Mouse (Mus musculus): ENCODE measurements at regions not wholly inside any gene's neighbourhood (a gene's known extent, or its start where the extent isn't known, plus 50 kb on each side); places are given as distances from the start of the nearest gene placed in this dataset.

GRCm38 (mm10) chr13:60298575-60298974 is 121.4 kb upstream of the Gas1 start:
- no peak for TF ChIP-seq CTCF (IDR thresholded peaks at IDR 0.05)
- in situ Hi-C loops (cut with MboI; ENCODE audit: low pct_unique_long_range_greater_than_20kb): loop anchor here (10.0 kb wide), 2 partner anchors 156 to 414 kb away; no protein-coding TSS in a partner anchor
- no peak for ATAC-seq
- CTCF ChIA-PET: no interaction called here
- H3K27me3 ChIP-seq: no peaks in the 10 kb centered on the region
- DNase-seq (ENCODE audit: low read depth, low spot score): no peak
- POLR2A ChIA-PET: no interaction called here

- CTCF ChIA-PET: interaction anchor here (1.4 kb wide), 1 partner anchor 9 kb away, joined by 4 read pairs; no protein-coding TSS in a partner anchor
- ATAC-seq (no peak), DNase-seq (ENCODE audit: low read depth, low spot score) (no peak)
- POLR2A ChIA-PET: no interaction called here
- in situ Hi-C loops (cut with MboI; ENCODE audit: low pct_unique_long_range_greater_than_20kb): loop anchor here (10.0 kb wide), 2 partner anchors 156 to 414 kb away; no protein-coding TSS in a partner anchor
- H3K27me3 ChIP-seq: no peaks in the 10 kb centered on the region
- no peak for TF ChIP-seq CTCF (IDR thresholded peaks at IDR 0.05)
Observed at GRCm38 (mm10) chr13:60299076-60299475, 121.9 kb upstream of the Gas1 start.

DNA sequence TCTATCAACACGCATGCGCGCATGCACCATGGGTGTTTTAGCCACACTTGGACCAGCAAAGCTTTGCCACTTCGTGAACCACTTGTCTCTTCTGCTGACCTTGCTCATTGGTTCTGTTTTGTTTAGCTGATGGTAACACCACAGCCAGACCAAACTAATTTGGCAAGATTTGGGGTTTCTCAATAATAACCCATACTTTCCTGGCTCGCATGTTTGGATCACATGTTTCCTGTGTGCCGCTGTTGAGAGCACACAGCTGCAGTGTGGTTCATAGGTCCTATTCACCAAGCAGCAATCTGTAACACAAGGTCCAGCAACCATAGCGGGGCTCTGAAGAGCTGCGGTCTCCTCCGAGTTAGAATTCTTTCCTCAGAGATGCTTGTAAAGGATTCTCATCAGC is 126.4 kb upstream of the Gas1 start:
- no peak for ATAC-seq
- in situ Hi-C loops (cut with MboI; ENCODE audit: low pct_unique_long_range_greater_than_20kb): no loop called here
- DNase-seq (ENCODE audit: low read depth, low spot score): no peak
- TF ChIP-seq CTCF (IDR thresholded peaks at IDR 0.05): no peak
- CTCF ChIA-PET: no interaction called here
- H3K27me3 ChIP-seq: no peaks in the 10 kb centered on the region
- POLR2A ChIA-PET: no interaction called here

DNA sequence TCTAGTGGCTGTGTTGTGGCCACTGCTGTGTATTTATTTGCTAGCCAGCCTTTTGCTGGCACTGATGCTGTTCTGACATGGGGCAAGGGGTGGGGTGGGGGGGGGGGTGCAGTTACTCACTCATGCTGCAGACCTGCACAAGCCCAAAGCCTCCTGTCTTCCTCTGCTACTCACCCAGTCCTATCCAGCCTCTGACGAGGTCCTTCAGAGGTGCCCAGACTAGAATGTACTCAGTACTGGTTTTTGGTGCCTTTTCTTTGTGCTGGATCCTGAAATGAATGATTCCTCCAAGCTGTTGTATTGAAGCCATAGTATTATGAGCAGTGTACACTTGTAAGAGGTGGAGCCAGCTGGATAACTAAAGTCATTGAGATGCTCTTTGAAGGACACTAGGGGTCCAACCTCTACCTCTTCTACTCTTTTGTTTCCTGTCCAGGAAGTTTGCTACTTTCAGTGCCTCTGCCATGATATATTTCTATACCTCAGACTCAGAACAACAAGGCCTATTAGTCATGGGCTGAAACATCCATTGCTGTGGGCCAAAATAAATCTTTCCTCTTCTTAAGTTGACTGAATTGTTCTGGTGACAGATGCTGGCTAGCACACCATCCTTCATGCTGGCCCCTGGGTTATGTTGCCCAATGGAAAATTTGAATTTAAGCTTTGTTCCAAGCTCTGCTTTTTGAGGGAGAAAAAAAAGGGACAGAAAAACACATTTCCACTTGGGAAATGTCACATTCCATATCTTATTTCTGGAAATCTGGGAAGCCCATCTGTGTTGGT is 128.1 kb upstream of the Gas1 start:
- no peaks in the 10 kb centered on the region for H3K27me3 ChIP-seq
- in situ Hi-C loops (cut with MboI; ENCODE audit: low pct_unique_long_range_greater_than_20kb): no loop called here
- ATAC-seq (no peak), DNase-seq (ENCODE audit: low read depth, low spot score) (no peak)
- TF ChIP-seq CTCF (IDR thresholded peaks at IDR 0.05): no peak
- ChIA-PET POLR2A (no interaction called here), CTCF (no interaction called here)

DNA sequence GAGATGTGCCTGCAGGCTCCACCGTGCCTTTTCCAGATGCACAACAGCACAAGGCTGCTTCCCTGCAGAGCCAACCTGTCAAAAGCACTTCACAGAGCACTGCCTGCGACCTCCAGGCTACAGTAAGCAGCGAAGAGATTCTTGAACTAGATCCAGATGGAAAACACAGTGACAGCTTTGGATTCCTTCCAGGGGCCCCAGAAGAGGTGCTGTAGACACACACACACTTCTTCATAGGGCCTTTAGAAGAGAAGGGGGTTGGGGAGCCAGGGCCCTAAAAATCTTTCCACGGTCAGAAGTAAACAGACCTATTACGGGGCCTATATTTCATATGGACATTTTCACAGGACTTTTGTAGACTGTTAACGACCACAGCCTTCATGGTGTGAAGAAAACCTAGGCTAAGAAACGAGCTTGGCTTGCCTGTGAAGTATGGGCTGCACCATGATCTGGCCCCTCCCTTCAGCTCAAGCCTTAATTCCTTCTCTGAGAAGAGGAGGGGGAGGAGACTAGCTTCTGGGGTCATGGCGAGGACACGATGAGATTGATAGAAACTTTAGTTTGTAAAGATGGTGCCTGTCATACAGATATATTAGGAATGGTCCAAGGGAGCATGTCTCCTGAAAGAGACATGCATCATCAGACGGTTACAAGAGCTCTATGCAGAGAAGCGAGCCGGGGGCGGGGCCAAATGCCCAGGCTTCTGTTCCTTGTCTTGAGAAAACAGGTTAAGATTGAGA is 131.1 kb upstream of the Gas1 start:
- ATAC-seq: no peak
- ChIA-PET CTCF (interaction anchor here (1.5 kb wide), 1 partner anchor 11 kb away, joined by 3 read pairs; no protein-coding TSS in a partner anchor), POLR2A (no interaction called here)
- TF ChIP-seq CTCF (IDR thresholded peaks at IDR 0.05): no peak
- no peaks in the 10 kb centered on the region for H3K27me3 ChIP-seq
- in situ Hi-C loops (cut with MboI; ENCODE audit: low pct_unique_long_range_greater_than_20kb): no loop called here
- DNase-seq (ENCODE audit: low read depth, low spot score): no peak

DNA sequence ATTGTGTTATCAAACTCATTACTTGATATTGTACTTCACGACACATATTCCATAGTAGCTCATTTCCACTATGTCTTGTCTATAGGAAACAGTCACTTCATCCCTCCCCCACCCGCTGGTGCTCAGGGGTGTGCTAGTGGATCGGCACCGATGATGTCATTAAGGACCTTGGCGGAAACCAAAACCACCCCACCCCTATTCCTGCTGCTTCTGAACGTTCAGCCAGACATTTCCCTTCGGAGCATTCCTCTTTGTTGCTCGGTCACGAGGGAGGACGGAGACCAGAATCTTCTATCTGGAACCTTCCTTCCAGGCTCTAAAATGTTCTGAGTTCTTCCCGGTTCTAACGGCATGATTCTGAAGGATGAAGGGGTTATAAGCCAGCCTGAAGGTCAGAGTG is 132.3 kb upstream of the Gas1 start:
- POLR2A ChIA-PET: no interaction called here
- TF ChIP-seq CTCF (IDR thresholded peaks at IDR 0.05): no peak
- ATAC-seq (no peak), DNase-seq (ENCODE audit: low read depth, low spot score) (no peak)
- CTCF ChIA-PET: no interaction called here
- in situ Hi-C loops (cut with MboI; ENCODE audit: low pct_unique_long_range_greater_than_20kb): no loop called here
- no peaks in the 10 kb centered on the region for H3K27me3 ChIP-seq

DNA sequence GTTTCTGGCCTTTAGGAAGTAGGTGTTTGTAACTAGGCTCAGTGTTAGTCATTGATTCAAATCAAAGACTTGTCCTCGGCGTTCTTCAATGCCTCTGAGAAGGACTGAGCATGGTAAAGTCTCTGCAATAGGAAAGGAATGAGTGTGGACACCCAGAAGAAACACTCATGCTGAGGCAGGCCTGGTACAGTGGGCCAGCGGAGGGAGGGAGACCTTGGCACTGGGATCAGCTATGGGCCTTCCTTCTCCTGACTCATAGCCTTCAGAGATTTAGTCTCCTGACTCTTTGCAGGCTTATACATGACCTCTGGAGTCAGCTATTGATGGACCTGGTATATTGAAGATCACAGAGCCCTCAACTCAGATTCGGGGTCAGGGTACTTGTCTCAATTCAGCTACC is 132.8 kb upstream of the Gas1 start:
- no peak for ATAC-seq
- ChIA-PET CTCF (no interaction called here), POLR2A (no interaction called here)
- TF ChIP-seq CTCF (IDR thresholded peaks at IDR 0.05): no peak
- in situ Hi-C loops (cut with MboI; ENCODE audit: low pct_unique_long_range_greater_than_20kb): no loop called here
- no peaks in the 10 kb centered on the region for H3K27me3 ChIP-seq
- DNase-seq (ENCODE audit: low read depth, low spot score): no peak

DNA sequence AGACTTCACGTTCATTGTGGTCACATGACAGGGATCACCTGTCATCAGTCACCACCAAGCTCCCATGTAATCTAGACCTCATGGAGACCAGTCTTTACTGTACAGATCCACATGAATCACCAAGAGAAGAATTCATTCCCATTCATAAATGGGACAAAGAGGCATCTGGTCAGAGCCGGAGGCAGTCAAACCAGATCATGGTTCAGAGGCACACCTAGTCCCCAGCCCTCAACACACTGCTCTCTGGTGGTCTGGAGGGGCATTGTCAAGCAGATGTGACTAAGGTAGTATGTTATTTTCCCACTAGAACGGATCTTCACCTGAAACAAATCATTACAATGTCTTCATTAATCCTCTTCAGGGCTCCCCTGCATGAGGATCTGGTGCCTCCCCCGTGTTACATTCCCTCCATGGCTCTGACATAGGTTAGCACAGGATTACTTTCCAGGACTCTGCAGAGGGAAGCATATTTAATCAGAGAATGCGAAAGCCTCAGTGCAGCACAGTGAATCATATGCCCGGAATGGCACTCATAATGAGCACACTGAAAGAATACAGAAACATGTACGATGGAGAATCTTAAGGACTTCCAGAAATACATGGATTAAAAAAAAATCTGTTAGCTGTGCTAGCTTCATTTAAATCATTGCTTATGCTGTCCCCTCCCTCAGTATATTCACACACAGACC is 135.4 kb upstream of the Gas1 start:
- POLR2A ChIA-PET: no interaction called here
- DNase-seq (ENCODE audit: low read depth, low spot score): no peak
- CTCF ChIA-PET: interaction anchor here (1.2 kb wide), 1 partner anchor 13 kb away, joined by 3 read pairs; no protein-coding TSS in a partner anchor
- H3K27me3 ChIP-seq: no peaks in the 10 kb centered on the region
- ATAC-seq: no peak
- TF ChIP-seq CTCF (IDR thresholded peaks at IDR 0.05): peak; percentile 53
- in situ Hi-C loops (cut with MboI; ENCODE audit: low pct_unique_long_range_greater_than_20kb): no loop called here

DNA sequence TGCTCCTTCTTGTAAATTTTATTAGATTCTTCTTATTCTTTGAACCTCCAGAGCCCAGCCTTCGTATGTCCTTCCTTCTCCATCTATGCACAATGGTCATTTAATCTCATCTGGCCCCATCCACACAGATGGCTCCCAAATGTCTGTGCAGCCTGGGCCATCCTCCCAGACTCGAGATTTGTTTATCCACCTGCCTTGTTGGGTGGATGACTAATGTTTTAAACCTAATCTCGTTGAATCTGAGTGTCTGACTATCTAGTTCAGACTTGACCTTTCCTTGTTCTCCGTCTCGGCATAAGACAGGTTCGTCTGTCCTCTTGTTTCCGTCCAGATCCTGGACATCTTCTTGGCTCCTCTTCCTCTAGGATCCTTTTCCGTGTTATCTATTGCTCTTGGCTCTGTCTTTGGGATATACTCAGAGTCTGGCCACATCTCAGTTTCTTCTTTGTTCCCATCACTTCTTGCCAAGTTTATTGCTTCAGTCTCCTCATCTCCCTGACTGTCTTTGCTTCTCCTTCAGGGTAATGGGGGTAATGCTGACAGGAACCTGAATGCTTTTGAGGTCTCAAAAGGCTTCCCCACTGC is 141.4 kb upstream of the Gas1 start:
- H3K27me3 ChIP-seq: no peaks in the 10 kb centered on the region
- in situ Hi-C loops (cut with MboI; ENCODE audit: low pct_unique_long_range_greater_than_20kb): no loop called here
- ATAC-seq: no peak
- ChIA-PET POLR2A (no interaction called here), CTCF (interaction anchor here (1.3 kb wide), 1 partner anchor 24 kb away, joined by 4 read pairs; no protein-coding TSS in a partner anchor)
- no peak for DNase-seq (ENCODE audit: low read depth, low spot score)
- no peak for TF ChIP-seq CTCF (IDR thresholded peaks at IDR 0.05)

- ChIA-PET POLR2A (no interaction called here), CTCF (interaction anchor here (1.2 to 1.5 kb wide), 3 partner anchors 9 to 24 kb away, joined by 3 to 4 read pairs (median 3); no protein-coding TSS in a partner anchor)
- ATAC-seq (no peak), DNase-seq (ENCODE audit: low read depth, low spot score) (no peak)
- in situ Hi-C loops (cut with MboI; ENCODE audit: low pct_unique_long_range_greater_than_20kb): no loop called here
- no peak for TF ChIP-seq CTCF (IDR thresholded peaks at IDR 0.05)
- no peaks in the 10 kb centered on the region for H3K27me3 ChIP-seq
Observed at GRCm38 (mm10) chr13:60319268-60319667, 142.1 kb upstream of the Gas1 start.
